Mouse (Mus musculus) layer of hippocampus, postnatal 10 days (tissue): Measurements from ENCODE around the gene Eaf1. TPM values are rescaled to one million over a fixed set of nuclear protein-coding genes. Genes with fewer than 3 reads are reported as not detected.

Experiments used
- DNase-seq, 2 experiments: peaks; one replicate each; pipeline ENCODE4 v3.0.0; 2021; ENCODE audit warnings: low spot score in 2 of 2
- total RNA-seq, 2 experiments: library from RNA; stranded (reverse); gene quantifications; 2 replicates each; pipeline ENCODE4 v1.2.3; 2021

Gene Eaf1
- total RNA-seq, 2 experiments from 2014 or later: 16.1 to 19.1 TPM

DNA sequence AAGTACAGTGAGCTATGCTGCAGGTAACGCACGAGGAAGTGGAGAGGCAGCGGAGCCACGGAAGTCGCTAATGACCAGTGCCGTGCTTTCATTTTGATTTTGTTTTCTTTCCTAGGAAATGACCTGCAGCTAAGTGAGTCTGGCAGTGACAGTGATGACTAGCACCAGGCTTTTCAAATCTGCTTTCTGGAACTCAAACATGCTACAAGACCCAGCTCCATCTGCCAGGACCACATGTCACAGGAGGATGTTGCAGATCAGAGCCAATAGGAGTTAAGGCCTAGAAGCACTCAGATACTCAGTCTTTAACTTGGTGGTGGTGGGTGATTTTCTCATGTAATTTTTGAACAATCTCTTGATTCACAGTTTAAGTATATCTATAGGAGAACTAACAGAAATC lies 12.3 kb downstream of the Eaf1 start:
- peak; percentile 28 to 44 for DNase-seq

- DNase-seq: no peak
Measured at GRCm38 (mm10) chr14:31509911-31510310, 15.7 kb downstream of the Eaf1 start.

DNA sequence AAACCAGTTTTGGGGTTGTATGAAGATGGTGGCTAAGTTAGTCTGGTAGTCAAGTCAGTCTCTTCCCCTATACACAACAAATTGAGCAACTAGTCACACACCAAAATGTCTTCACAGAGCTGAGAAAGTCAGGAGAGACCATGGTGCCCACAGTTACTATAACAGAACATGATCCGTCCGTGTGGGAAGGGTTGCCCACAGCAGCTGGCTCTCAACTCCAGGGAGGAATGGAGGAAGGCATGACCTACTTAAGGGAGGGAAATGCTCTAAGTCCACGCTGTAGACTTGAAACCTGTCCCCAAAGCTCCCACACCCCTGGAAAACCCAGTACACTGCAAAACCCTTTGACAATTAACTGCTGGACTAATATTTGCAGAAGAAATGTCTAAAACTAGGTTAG lies 16.1 kb downstream of the Eaf1 start:
- DNase-seq: no peak

- no peak for DNase-seq
Measured at GRCm38 (mm10) chr14:31515895-31516294, 21.7 kb downstream of the Eaf1 start.

DNA sequence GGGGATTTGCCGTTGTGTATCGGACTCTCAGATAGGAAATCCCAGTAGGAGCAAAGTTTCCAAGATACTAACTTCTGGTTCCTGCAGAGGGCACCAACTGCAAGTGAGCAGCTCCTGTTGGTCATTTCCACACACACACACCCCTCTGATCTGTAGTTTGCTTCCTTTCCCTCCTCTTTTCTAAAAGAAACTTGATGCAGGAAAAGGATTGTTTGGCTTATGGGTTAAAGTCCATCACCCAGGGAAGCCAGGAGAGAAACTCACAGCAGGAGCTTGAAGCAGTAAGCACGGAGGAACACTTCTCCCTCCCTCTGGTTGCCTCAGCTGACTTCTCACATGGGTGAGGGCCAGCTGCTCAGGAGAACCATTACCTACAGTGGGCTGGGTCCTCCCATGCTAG lies 25.0 kb downstream of the Eaf1 start:
- no peak for DNase-seq

DNA sequence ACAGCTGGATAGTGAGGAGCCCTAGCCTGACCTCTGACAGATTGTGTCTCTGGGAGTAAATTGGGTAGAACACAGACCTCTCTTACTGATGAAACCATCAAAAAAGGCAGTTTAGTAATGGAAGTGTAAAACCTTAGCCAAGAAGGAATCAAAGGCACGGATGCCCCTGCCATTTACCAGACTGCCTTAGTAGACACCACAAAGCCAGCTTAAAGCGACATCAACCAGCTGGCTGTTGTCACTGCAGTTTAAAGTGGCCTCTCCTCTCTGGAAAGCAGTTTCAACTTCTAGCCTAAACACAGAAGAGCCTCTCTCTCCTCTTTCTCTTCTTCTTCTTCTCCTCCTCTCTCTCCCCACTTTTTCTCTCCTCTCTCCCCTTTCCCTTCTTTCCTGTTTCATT lies 27.1 kb downstream of the Eaf1 start:
- no peak for DNase-seq

DNA sequence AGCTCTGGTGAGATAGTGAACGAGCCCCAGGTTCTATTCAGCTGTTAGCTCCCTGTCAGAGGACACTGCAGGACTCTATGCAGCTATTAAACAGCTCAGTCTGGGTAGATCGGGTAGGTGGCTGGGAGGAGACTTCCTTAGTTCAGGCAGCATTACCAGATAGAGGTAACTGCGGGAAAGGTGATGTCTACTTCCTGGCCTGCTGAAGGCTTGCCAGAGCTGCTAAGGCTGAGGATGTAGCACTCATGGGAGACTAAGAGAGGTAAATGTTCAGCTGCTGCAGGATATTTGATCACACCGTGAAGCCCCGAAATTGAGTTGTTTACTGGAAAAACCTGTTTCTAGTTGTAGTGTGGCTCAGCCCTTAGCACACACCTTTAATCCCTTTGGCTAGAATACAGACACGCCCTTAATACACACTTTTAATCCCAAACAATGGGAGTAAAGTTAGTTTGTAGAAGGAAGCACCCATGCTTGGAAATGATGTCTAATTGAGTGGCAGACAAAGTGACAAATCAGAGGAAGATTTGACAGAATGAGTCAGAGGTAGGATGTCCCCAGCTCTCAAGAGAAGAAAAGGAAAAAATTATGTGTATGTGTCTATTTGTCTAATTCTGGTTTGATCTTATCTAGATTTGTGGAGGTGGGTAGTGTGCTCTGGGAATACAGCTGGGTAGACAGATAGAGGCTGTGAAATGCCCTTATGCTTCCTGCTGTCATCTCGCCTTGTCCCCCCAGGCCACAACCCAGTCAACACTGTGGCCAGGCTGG lies 31.0 kb downstream of the Eaf1 start:
- no peak for DNase-seq

DNA sequence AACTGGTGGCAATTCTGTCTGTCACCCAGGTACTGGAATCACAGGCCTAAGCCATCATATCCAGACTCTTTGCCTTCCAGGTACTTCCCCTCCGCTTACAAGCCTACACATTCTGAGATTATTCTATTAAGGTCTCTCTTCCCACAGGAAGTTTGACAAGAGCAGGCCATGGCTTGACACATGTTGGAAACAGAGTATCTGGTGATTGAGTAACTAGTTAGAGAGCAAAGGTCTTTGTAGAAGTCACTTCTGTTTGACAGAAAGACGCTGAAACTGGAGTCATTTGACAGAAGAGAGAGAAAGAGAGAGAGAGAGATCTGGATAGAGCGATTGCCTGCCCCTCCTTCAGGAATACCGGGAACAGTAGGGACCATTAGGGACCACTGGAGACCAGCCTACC lies 36.6 kb downstream of the Eaf1 start:
- no peak for DNase-seq

- no peak for DNase-seq
Measured at GRCm38 (mm10) chr14:31531506-31532148, 37.4 kb downstream of the Eaf1 start.

GRCm38 (mm10) chr14:31532656-31533055 lies 38.5 kb downstream of the Eaf1 start:
- DNase-seq: no peak

- no peak for DNase-seq
Measured at GRCm38 (mm10) chr14:31537298-31537697, 43.1 kb downstream of the Eaf1 start.

DNA sequence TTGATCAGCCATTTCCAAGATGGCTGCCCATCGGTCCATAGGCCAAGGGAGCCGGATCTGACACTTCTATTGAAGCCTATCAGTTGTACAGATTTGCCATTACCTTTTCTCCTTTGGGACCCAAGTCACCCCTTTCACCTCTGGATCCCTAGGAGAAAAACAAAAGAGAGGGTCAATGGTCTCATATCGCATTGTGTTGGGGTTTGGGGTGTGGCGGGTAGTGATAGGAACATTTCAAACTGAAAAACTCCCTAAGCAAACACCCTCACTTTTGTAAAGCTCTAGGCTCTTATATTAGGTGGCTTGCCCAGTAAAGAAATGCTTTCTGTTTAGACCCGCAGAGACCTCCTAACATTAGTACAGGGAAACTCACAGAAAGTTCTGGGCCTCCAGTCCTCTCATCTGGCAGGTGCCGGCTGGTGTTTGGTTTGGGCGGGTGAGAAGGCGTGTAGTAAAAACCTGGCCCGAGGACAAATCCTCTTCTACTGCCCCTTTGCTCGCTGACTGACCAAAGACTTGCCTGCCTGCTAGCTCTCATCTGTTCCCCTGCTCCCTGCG lies 49.8 kb downstream of the Eaf1 start:
- no peak for DNase-seq

DNA sequence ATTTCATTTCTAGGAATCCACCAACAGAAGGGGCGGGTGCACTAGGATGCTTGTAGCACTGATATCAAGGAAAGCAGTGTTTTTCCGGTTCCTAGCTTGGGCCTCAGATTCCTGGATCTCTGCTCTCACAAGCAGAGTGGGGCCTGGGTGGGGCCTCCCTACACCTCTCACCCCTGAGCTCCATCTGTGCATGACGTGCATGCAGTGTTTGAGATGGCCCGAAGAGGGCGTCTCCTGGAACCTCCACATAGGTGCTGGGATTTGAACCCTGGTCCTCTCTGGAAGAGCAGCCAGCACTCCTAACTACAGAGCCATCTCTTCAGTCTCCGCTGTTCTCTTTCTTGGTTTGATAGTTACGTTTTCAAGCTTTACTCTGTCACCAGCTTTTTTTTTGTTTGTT lies 60.8 kb downstream of the Eaf1 start:
- no peak for DNase-seq

- DNase-seq: no peak
Measured at GRCm38 (mm10) chr14:31555963-31556434, 61.8 kb downstream of the Eaf1 start.

DNA sequence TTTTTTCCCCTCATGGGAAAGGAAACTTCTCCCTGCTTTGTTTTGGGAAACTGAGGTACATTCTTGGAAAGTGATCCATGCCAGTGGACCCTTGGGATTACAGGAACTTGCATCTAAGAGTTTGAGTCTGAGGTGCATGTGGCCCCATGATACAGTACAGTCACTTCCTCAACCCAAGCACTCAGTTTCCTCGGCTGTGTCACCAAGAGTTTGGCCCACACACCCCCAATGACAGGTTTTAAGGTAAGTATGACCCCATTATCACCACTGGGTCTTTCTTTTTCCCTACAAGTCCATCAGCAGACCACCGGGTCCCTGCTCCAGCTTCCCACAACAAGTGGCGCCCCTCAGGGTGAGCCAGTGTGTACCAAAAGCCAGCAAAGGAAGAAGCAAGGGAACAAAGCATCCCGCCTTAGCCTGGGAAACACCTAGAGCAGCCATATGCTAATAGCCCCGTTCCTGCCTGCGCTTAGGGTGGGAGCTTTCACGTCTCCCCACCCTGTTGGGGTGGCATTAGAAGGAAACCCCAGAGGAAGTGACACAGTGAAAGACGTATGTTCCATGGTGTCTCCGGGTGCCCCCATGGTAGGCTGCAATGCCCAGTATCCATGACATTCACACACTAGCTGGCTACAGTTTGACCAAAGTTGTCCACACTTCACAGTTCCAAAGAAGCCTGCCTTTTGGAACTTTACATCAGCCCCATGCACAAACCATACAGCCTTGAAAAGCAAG lies 62.5 kb downstream of the Eaf1 start:
- no peak for DNase-seq

GRCm38 (mm10) chr14:31557273-31557672 lies 63.1 kb downstream of the Eaf1 start:
- no peak for DNase-seq

DNA sequence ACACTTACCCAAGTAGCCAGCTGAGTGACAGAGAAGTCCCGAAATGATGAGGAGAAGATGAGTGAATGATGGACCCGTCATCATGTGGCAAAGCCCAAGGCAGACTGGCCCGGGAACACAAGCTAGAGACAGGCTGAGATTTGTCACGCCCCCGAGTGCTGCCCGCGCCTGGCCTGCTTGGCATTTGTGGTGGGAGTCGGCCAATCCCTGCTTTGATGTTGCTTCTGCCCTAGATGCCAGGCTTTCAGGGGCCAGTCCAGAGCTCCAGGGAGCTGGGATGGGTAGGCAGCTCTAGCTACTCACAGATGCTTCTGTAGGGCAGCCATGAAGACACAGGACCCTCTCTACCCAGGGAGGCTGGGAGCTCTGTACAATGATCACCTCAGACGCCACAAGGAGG lies 63.6 kb downstream of the Eaf1 start:
- DNase-seq: no peak

DNA sequence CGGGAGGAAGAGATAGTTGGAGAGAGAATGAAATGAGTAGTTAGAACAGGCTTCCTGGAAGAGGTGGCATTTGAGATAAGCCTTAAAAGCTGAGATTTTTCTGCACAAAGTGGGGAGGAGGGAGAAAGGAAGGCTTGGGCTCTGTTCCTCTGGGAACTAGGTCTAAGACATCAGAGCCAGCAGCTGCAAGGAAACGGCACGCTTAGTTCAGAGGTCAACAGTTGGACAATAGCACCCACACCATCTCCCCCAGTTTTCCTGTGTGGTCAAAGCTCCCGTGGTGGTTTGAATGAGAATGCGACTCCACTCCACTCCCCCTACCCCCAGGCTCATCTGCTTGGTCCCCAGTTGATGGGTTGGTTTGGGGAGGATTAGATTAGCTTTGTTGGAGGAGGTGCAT lies 65.0 kb downstream of the Eaf1 start:
- DNase-seq: no peak
